Mouse (Mus musculus) liver, embryonic 14.5 days (tissue): ENCODE measurements at regions not wholly inside any gene's neighbourhood (a gene's known extent, or its start where the extent isn't known, plus 50 kb on each side); places are given as distances from the start of the nearest gene placed in this dataset.

Source experiments
- CTCF ChIP-seq: IDR thresholded peaks from 2 replicates; pipeline ENCODE4 v1.5.1; 2016; ENCODE audit warnings: antibody characterized with exemption, low read depth, control low read depth
- EP300 ChIP-seq: IDR thresholded peaks from 2 replicates; pipeline ENCODE4 v1.6.1; 2016; ENCODE audit warnings: antibody characterized with exemption, low read depth

- TF ChIP-seq CTCF (no peak), EP300 (no peak)
Measured at GRCm38 (mm10) chr1:168506326-168506725, 74.3 kb upstream of the Pbx1 start.
